Mouse (Mus musculus): ENCODE measurements around the gene Vmn1r234. TPM values are rescaled to one million over a fixed set of nuclear protein-coding genes. Genes with fewer than 3 reads are reported as not detected.
"Not testable (repeated sequence)": the region's sequence is repeated elsewhere in the genome, so short reads cannot be mapped to it uniquely, and the experiment has no call there.

Vmn1r234 gene
- polyA plus RNA-seq (2012; fragmentation: generic; extraction: Trizol), result not detected

GRCm38 (mm10) chr17:21225787-21226186, at the start of gene Vmn1r234:
Gene Vmn1r234 (plus strand): TSS chr17:21226087.
- TF ChIP-seq MYOG (IDR thresholded peaks at IDR 0.05; ENCODE audit: control insufficient read depth in 1 of 3, insufficient read depth in 1 of 3, insufficient read length in 2 of 3, low read depth in 2 of 3) (no peak), E2F4 (IDR thresholded peaks at IDR 0.05; ENCODE audit: insufficient read depth) (no peak), TCF12 (IDR thresholded peaks at IDR 0.05; ENCODE audit: insufficient read depth, poor library complexity, severe bottlenecking) (no peak), POLR2A (IDR thresholded peaks at IDR 0.05; ENCODE audit: insufficient read length, low read depth) (no peak), REST (IDR thresholded peaks at IDR 0.05; ENCODE audit: insufficient read depth, insufficient read length) (no peak)
- H3K4me2 ChIP-seq (ENCODE audit: low read depth), result no peak within 1 kb of the TSS
- H3K79me2 ChIP-seq (ENCODE audit: control insufficient read depth, insufficient read depth), result no peaks in the 10 kb centered on the region
- H3K27me3 ChIP-seq (ENCODE audit: control insufficient read depth, insufficient read depth, insufficient read length), result no peaks in the 10 kb centered on the region
- H3K36me3 ChIP-seq (ENCODE audit: control insufficient read depth, insufficient read depth), result no peaks in the 10 kb centered on the region
- no peak within 1 kb of the TSS for H3ac ChIP-seq (ENCODE audit: control insufficient read depth, insufficient read length)
- no peak within 1 kb of the TSS for H3K4me3 ChIP-seq

GRCm38 (mm10) chr17:21211081-21211480, 14.8 kb upstream of the Vmn1r234 start:
- not testable (repeated sequence) for H3K4me3 ChIP-seq; H3K4me2 ChIP-seq (ENCODE audit: low read depth); H3K27me3 ChIP-seq (ENCODE audit: control insufficient read depth, insufficient read depth, insufficient read length)

GRCm38 (mm10) chr17:21231654-21232053, 5.8 kb downstream of the Vmn1r234 start:
- TF ChIP-seq USF1 (IDR thresholded peaks at IDR 0.05; ENCODE audit: low read depth) (no peak), MYOG (IDR thresholded peaks at IDR 0.05; ENCODE audit: control insufficient read depth in 1 of 3, insufficient read depth in 1 of 3, insufficient read length in 2 of 3, low read depth in 2 of 3) (no peak)

More at GRCm38 (mm10) chr17:21211081-21211480, 14.8 kb upstream of the Vmn1r234 start:
- H3K36me3 ChIP-seq (ENCODE audit: control insufficient read depth, insufficient read depth); H3ac ChIP-seq (ENCODE audit: control insufficient read depth, insufficient read length); H3K79me2 ChIP-seq (ENCODE audit: control insufficient read depth, insufficient read depth): not testable (repeated sequence)

GRCm38 (mm10) chr17:21256111-21256510, 30.2 kb downstream of the Vmn1r234 start, which contains the start of gene Vmn1r235:
Gene Vmn1r235 (plus strand): TSS chr17:21256411.
- Histone ChIP-seq H3K27me3 (ENCODE audit: control insufficient read depth, insufficient read depth, insufficient read length) (no peaks in the 10 kb centered on the region), H3K4me3 (no peak within 1 kb of the TSS), H3ac (ENCODE audit: control insufficient read depth, insufficient read length) (no peak within 1 kb of the TSS), H3K79me2 (ENCODE audit: control insufficient read depth, insufficient read depth) (no peaks in the 10 kb centered on the region), H3K4me2 (ENCODE audit: low read depth) (no peak within 1 kb of the TSS), H3K36me3 (ENCODE audit: control insufficient read depth, insufficient read depth) (no peaks in the 10 kb centered on the region)
- TF ChIP-seq TCF12 (IDR thresholded peaks at IDR 0.05; ENCODE audit: insufficient read depth, poor library complexity, severe bottlenecking) (no peak), MYOG (IDR thresholded peaks at IDR 0.05; ENCODE audit: control insufficient read depth in 1 of 3, insufficient read depth in 1 of 3, insufficient read length in 2 of 3, low read depth in 2 of 3) (no peak), CEBPB (IDR thresholded peaks at IDR 0.05; ENCODE audit: insufficient read depth, poor library complexity, severe bottlenecking) (no peak), E2F4 (IDR thresholded peaks at IDR 0.05; ENCODE audit: insufficient read depth) (no peak), SRF (IDR thresholded peaks at IDR 0.05; ENCODE audit: control insufficient read depth, insufficient read length, low read depth) (no peak), REST (IDR thresholded peaks at IDR 0.05; ENCODE audit: insufficient read depth, insufficient read length) (no peak), POLR2AphosphoS2 (IDR thresholded peaks at IDR 0.05; ENCODE audit: insufficient read length, low read depth) (no peak), USF1 (IDR thresholded peaks at IDR 0.05; ENCODE audit: low read depth) (no peak), MAX (IDR thresholded peaks at IDR 0.05; ENCODE audit: low read depth) (no peak), TCF3 (IDR thresholded peaks at IDR 0.05; ENCODE audit: insufficient read length, low read depth) (no peak), POLR2A (IDR thresholded peaks at IDR 0.05; ENCODE audit: insufficient read length, low read depth) (no peak), MYOD1 (IDR thresholded peaks at IDR 0.05; ENCODE audit: control insufficient read depth in 1 of 3, insufficient read length in 2 of 3, low read depth in 2 of 3) (no peak)

More at GRCm38 (mm10) chr17:21231654-21232053, 5.8 kb downstream of the Vmn1r234 start:
- Histone ChIP-seq H3K4me3 (no peak overlapping the region), H3K36me3 (ENCODE audit: control insufficient read depth, insufficient read depth) (no peaks in the 10 kb centered on the region), H3K79me2 (ENCODE audit: control insufficient read depth, insufficient read depth) (no peaks in the 10 kb centered on the region), H3ac (ENCODE audit: control insufficient read depth, insufficient read length) (no peak overlapping the region), H3K27me3 (ENCODE audit: control insufficient read depth, insufficient read depth, insufficient read length) (no peaks in the 10 kb centered on the region), H3K4me2 (ENCODE audit: low read depth) (no peak overlapping the region)

GRCm38 (mm10) chr17:21272103-21272502, 46.2 kb downstream of the Vmn1r234 start:
- TF ChIP-seq MYOG (IDR thresholded peaks at IDR 0.05; ENCODE audit: control insufficient read depth in 1 of 3, insufficient read depth in 1 of 3, insufficient read length in 2 of 3, low read depth in 2 of 3), result no peak
- TF ChIP-seq MAX (IDR thresholded peaks at IDR 0.05; ENCODE audit: low read depth), result no peak
- TF ChIP-seq POLR2AphosphoS2 (IDR thresholded peaks at IDR 0.05; ENCODE audit: insufficient read length, low read depth), result no peak
- TF ChIP-seq E2F4 (IDR thresholded peaks at IDR 0.05; ENCODE audit: insufficient read depth), result no peak
- TF ChIP-seq MYOD1 (IDR thresholded peaks at IDR 0.05; ENCODE audit: control insufficient read depth in 1 of 3, insufficient read length in 2 of 3, low read depth in 2 of 3), result no peak
- no peak for TF ChIP-seq USF1 (IDR thresholded peaks at IDR 0.05; ENCODE audit: low read depth)
- TF ChIP-seq TCF3 (IDR thresholded peaks at IDR 0.05; ENCODE audit: insufficient read length, low read depth), result no peak
- no peak for TF ChIP-seq TCF12 (IDR thresholded peaks at IDR 0.05; ENCODE audit: insufficient read depth, poor library complexity, severe bottlenecking)
- TF ChIP-seq POLR2A (IDR thresholded peaks at IDR 0.05; ENCODE audit: insufficient read length, low read depth), result no peak
- no peak for TF ChIP-seq SRF (IDR thresholded peaks at IDR 0.05; ENCODE audit: control insufficient read depth, insufficient read length, low read depth)
- TF ChIP-seq REST (IDR thresholded peaks at IDR 0.05; ENCODE audit: insufficient read depth, insufficient read length), result no peak
- TF ChIP-seq CEBPB (IDR thresholded peaks at IDR 0.05; ENCODE audit: insufficient read depth, poor library complexity, severe bottlenecking), result no peak
- Histone ChIP-seq H3K79me2 (ENCODE audit: control insufficient read depth, insufficient read depth) (no peaks in the 10 kb centered on the region), H3K27me3 (ENCODE audit: control insufficient read depth, insufficient read depth, insufficient read length) (no peaks in the 10 kb centered on the region), H3K4me3 (no peak overlapping the region), H3K4me2 (ENCODE audit: low read depth) (no peak overlapping the region), H3K36me3 (ENCODE audit: control insufficient read depth, insufficient read depth) (no peaks in the 10 kb centered on the region), H3ac (ENCODE audit: control insufficient read depth, insufficient read length) (no peak overlapping the region)
